Mouse (Mus musculus): ENCODE data around the gene Lmln. TPM values are rescaled to one million over a fixed set of nuclear protein-coding genes. Genes with fewer than 3 reads are reported as not detected.

Gene Lmln
- polyA plus RNA-seq (2016; fragmentation: Nextera tagmentation; extraction: Ambion mirVana) = 1.8 and 3.4 TPM in 2 replicates

GRCm38 (mm10) chr16:33062024-33062681 is at the start of gene Lmln:
Lmln (plus strand) TSS chr16:33062521.
- Histone ChIP-seq H3K36me3 (peaks cover 32% of the 10 kb centered on the region), H3K4me1 (peaks cover 28% of the 10 kb centered on the region), H3K9ac (peak within 1 kb of the TSS; percentile 67), H3K4me3 (peak within 1 kb of the TSS; percentile 84), H3K27me3 (no peaks in the 10 kb centered on the region), H3K9me3 (no peaks in the 10 kb centered on the region), H3K27ac (peak within 1 kb of the TSS; percentile 76), H3K4me2 (replicated peaks) (peak within 1 kb of the TSS; percentile 90)
- under 1% methylated on average over 61 of the region's 64 CpGs for WGBS
- peak; percentile 96 for ATAC-seq (ENCODE audit: insufficient number of reproducible peaks, insufficient read depth, low FRiP score, low TSS enrichment)

DNA sequence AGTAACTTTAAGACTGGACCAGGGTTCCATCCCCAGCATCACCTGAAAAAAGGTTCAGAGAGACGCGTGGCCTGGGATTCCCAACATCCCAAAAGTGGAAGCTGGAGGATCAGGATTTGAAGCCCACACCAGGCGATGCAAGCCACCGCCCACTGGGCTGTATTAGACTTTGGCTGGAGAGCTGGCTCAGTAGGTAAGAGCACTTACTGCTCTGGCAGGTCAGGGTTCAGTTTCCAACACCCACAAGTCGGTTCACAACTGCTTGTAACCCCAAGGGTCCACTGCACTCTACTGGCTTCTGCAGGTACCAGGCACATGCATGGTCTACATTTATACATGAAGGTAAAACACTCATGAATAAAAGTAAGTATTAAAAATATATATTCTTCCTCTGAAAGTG is 48.5 kb upstream of the Lmln start:
- Histone ChIP-seq H3K4me1 (no peaks in the 10 kb centered on the region), H3K9ac (no peak overlapping the region), H3K27me3 (no peaks in the 10 kb centered on the region), H3K36me3 (peaks cover 54% of the 10 kb centered on the region), H3K27ac (no peak overlapping the region), H3K9me3 (no peaks in the 10 kb centered on the region), H3K4me3 (no peak overlapping the region), H3K4me2 (replicated peaks) (no peak overlapping the region)
- no peak for ATAC-seq (ENCODE audit: insufficient number of reproducible peaks, insufficient read depth, low FRiP score, low TSS enrichment)
- 92% methylated on average over 5 of the region's 5 CpGs for WGBS

GRCm38 (mm10) chr16:33014921-33015320 is 47.4 kb upstream of the Lmln start:
- Histone ChIP-seq H3K4me3 (no peak overlapping the region), H3K27me3 (no peaks in the 10 kb centered on the region), H3K4me2 (replicated peaks) (no peak overlapping the region), H3K36me3 (peaks cover 46% of the 10 kb centered on the region), H3K27ac (no peak overlapping the region), H3K9ac (no peak overlapping the region), H3K4me1 (no peaks in the 10 kb centered on the region), H3K9me3 (no peaks in the 10 kb centered on the region)
- no peak for ATAC-seq (ENCODE audit: insufficient number of reproducible peaks, insufficient read depth, low FRiP score, low TSS enrichment)
- WGBS = 97% methylated on average over 1 of the region's 1 CpGs

DNA sequence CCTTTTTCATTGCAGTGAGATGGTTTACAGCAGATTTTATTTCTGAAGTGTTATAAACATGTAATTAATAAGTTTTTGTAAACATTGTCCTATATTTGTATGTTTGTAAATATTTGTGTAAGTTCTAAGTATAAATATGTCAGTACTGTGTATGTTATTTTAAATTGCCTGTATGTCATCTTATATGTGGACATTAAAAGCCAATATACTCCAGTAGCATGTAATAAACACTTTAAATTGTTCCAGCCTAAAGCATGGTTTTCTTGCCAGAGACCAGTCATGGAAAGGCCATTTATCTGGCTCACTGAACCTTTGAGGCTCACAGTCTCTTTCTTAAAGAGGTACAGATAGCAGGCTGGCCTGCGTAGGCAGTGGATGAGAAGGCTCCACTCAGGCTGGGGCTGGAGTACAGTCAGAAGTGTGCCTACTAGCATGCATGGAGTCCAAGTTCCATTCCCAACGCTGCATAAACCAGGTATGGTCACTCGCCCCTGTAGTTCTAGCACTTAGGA is 46.9 kb upstream of the Lmln start:
- no peaks in the 10 kb centered on the region for H3K9me3 ChIP-seq
- WGBS = 97% methylated on average over 3 of the region's 3 CpGs
- H3K4me1 ChIP-seq = no peaks in the 10 kb centered on the region
- no peak overlapping the region for H3K9ac ChIP-seq
- peaks cover 42% of the 10 kb centered on the region for H3K36me3 ChIP-seq
- no peak overlapping the region for H3K4me2 ChIP-seq (replicated peaks)
- no peak overlapping the region for H3K27ac ChIP-seq
- no peaks in the 10 kb centered on the region for H3K27me3 ChIP-seq
- no peak for ATAC-seq (ENCODE audit: insufficient number of reproducible peaks, insufficient read depth, low FRiP score, low TSS enrichment)
- no peak overlapping the region for H3K4me3 ChIP-seq

DNA sequence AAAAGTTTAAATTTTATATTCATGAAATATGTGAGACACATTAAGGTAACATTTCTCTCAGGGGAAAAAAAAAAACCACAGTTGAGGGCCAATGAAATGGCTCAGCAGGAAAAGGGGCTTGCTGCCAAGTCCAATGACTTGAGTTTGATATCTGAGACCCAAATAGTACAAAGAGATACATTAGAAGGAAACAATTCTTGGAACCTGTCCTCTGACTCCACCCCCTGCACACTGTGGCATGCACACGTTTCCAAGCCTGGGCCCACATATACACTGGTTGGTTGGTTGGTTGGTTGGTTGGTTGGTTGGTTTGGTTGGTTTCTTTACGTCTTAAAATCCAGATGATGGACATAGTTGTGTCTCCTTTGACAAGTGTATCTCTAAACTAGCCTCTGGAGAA is 46.3 kb upstream of the Lmln start:
- ATAC-seq (ENCODE audit: insufficient number of reproducible peaks, insufficient read depth, low FRiP score, low TSS enrichment) = no peak
- H3K36me3 ChIP-seq = peaks cover 38% of the 10 kb centered on the region
- 93% methylated on average over 2 of the region's 2 CpGs for WGBS
- H3K9ac ChIP-seq = no peak overlapping the region
- no peaks in the 10 kb centered on the region for H3K9me3 ChIP-seq
- H3K27me3 ChIP-seq = no peaks in the 10 kb centered on the region
- no peak overlapping the region for H3K4me3 ChIP-seq
- no peak overlapping the region for H3K4me2 ChIP-seq (replicated peaks)
- H3K27ac ChIP-seq = no peak overlapping the region
- H3K4me1 ChIP-seq = no peaks in the 10 kb centered on the region

DNA sequence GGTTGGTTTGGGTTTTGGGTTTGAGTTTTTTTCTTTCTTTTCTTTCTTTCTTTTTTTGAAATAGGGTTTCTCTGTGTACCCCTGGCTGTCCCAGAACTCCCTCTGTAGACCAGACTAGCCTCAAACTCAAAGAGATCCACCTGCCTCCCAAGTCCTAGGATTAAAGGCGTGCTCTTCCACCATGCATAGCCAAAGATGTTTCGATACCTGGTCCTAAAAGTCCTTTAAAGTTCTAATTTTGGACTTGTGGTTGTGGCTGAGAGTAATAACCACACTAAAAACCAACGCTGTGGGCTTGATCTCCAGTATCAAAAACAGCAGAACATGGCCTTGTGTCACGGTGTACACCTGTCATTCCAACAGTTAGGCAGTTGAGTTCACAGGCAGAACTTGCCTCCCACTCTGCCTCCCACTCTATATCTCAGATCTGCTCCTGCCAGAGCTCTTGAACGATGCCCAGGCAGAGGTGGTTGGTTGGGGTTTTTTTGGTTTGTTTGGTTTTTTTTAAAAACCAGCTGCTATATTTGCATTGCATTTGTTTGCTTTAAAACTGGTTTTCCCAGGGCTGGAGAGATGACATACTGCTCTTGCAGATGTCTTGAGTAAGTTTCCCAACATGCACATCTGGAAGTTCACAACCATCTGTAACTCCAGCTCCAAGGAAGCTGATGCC is 44.5 kb upstream of the Lmln start:
- Histone ChIP-seq H3K36me3 (peaks cover 26% of the 10 kb centered on the region), H3K27ac (no peak overlapping the region), H3K4me2 (replicated peaks) (no peak overlapping the region), H3K4me3 (no peak overlapping the region), H3K9me3 (no peaks in the 10 kb centered on the region), H3K27me3 (no peaks in the 10 kb centered on the region), H3K4me1 (no peaks in the 10 kb centered on the region), H3K9ac (no peak overlapping the region)
- no peak for ATAC-seq (ENCODE audit: insufficient number of reproducible peaks, insufficient read depth, low FRiP score, low TSS enrichment)
- WGBS = 92% methylated on average over 5 of the region's 5 CpGs

GRCm38 (mm10) chr16:33019117-33019770 is 43.1 kb upstream of the Lmln start:
- Histone ChIP-seq H3K4me3 (no peak overlapping the region), H3K27me3 (no peaks in the 10 kb centered on the region), H3K4me1 (no peaks in the 10 kb centered on the region), H3K4me2 (replicated peaks) (no peak overlapping the region), H3K36me3 (peaks cover 13% of the 10 kb centered on the region; the same call in 1 of the 2 replicates), H3K9me3 (no peaks in the 10 kb centered on the region), H3K27ac (no peak overlapping the region), H3K9ac (no peak overlapping the region)
- 70% methylated on average over 21 of the region's 21 CpGs for WGBS
- no peak for ATAC-seq (ENCODE audit: insufficient number of reproducible peaks, insufficient read depth, low FRiP score, low TSS enrichment)

- H3K4me2 ChIP-seq (replicated peaks) = no peak overlapping the region
- H3K9me3 ChIP-seq = no peaks in the 10 kb centered on the region
- H3K27me3 ChIP-seq = no peaks in the 10 kb centered on the region
- ATAC-seq (ENCODE audit: insufficient number of reproducible peaks, insufficient read depth, low FRiP score, low TSS enrichment) = no peak
- no peak overlapping the region for H3K4me3 ChIP-seq
- H3K9ac ChIP-seq = no peak overlapping the region
- no peaks in the 10 kb centered on the region for H3K4me1 ChIP-seq
- 82% methylated on average over 3 of the region's 3 CpGs for WGBS
- 0 out of 2 replicates have a peak, but pooled peaks cover 5% of the 10 kb centered on the region for H3K36me3 ChIP-seq
- H3K27ac ChIP-seq = no peak overlapping the region
Observed at GRCm38 (mm10) chr16:33021381-33021780, 40.9 kb upstream of the Lmln start.

GRCm38 (mm10) chr16:33023750-33024149 is 38.6 kb upstream of the Lmln start:
- 7% methylated on average over 4 of the region's 4 CpGs for WGBS
- no peaks in the 10 kb centered on the region for H3K27me3 ChIP-seq
- peak; percentile 56; the same call in 1 of the 2 replicates for ATAC-seq (ENCODE audit: insufficient number of reproducible peaks, insufficient read depth, low FRiP score, low TSS enrichment)

GRCm38 (mm10) chr16:33024456-33025104 is 37.7 kb upstream of the Lmln start:
- no peak overlapping the region for H3K9ac ChIP-seq
- WGBS = 70% methylated on average over 8 of the region's 8 CpGs
- no peak overlapping the region for H3K4me3 ChIP-seq
- no peaks in the 10 kb centered on the region for H3K27me3 ChIP-seq
- no peaks in the 10 kb centered on the region for H3K9me3 ChIP-seq
- no peaks in the 10 kb centered on the region for H3K4me1 ChIP-seq
- no peak overlapping the region for H3K27ac ChIP-seq
- H3K36me3 ChIP-seq = no peaks in the 10 kb centered on the region
- H3K4me2 ChIP-seq (replicated peaks) = no peak overlapping the region
- no peak for ATAC-seq (ENCODE audit: insufficient number of reproducible peaks, insufficient read depth, low FRiP score, low TSS enrichment)

More at GRCm38 (mm10) chr16:33023750-33024149, 38.6 kb upstream of the Lmln start:
- no peak overlapping the region for H3K27ac ChIP-seq
- H3K36me3 ChIP-seq = no peaks in the 10 kb centered on the region
- H3K4me3 ChIP-seq = no peak overlapping the region
- H3K4me1 ChIP-seq = no peaks in the 10 kb centered on the region
- H3K9me3 ChIP-seq = no peaks in the 10 kb centered on the region
- no peak overlapping the region for H3K4me2 ChIP-seq (replicated peaks)
- no peak overlapping the region for H3K9ac ChIP-seq

DNA sequence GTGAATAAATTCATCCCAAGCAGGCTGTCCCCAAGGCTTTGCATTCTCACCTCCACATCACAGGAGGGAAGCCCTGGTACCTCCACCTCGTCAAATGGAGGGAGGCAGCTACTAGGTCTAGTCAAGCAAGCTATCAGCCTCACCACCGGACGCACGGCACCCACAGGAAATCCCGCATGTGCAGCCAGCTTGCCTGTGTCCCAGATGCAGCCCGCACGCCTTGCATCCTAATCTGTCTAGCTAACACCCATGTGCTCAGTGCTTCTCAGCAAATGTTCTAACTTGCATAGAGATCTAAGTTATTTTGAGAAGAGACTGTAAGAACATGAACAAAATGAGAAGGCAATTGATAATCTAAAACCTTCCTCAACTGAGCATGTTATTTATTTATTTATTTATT is 36.0 kb upstream of the Lmln start:
- Histone ChIP-seq H3K4me2 (replicated peaks) (no peak overlapping the region), H3K27me3 (no peaks in the 10 kb centered on the region), H3K27ac (no peak overlapping the region), H3K36me3 (no peaks in the 10 kb centered on the region), H3K4me3 (no peak overlapping the region), H3K9ac (no peak overlapping the region), H3K4me1 (no peaks in the 10 kb centered on the region), H3K9me3 (no peaks in the 10 kb centered on the region)
- ATAC-seq (ENCODE audit: insufficient number of reproducible peaks, insufficient read depth, low FRiP score, low TSS enrichment) = no peak
- WGBS = 90% methylated on average over 7 of the region's 7 CpGs
